Mouse (Mus musculus): Measurements from ENCODE around the gene Teddm1a.

Teddm1a gene

GRCm38 (mm10) chr1:153908208-153908607 lies 16.7 kb downstream of the Teddm1a start:
- no peak for DNase-seq

- no peak for DNase-seq
Measured at GRCm38 (mm10) chr1:153908741-153909140, 17.2 kb downstream of the Teddm1a start.

DNA sequence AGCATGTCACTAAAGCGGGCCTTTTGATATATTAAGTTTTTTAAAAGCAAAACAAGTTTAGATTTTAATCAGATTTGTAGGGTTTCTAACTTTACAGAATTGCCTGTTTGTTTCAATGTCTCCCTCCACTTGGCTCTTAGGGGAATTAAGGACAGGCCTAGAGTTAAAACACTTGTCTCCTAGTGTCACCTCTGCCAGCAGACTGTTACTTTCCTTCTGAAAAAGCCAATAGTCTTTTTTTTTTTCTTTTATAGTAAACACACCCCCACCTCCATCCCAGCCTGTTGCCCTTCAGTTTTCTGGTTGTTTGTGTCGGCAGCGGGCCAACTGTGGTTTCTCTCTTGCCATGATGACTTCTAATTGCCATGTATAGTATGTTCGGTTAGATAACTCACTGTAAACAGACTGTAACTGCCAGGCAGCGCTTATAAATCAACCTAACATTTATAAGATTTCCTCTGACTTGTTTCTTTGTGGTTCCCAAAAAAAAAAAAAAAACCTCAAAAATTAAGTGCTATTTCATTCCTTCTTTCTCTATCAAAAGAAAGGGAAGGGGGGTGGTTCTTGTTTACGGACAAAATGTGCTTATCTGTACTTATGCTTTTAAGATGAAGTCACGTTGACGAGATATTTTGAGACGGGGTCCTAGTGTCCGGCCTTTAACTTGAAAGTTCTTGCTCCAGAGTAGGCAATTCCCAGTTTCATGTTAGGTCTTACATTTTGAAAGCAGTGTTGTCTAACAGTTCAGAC lies 17.8 kb downstream of the Teddm1a start:
- DNase-seq, result no peak

- DNase-seq, result no peak
Measured at GRCm38 (mm10) chr1:153909963-153910291, 18.4 kb downstream of the Teddm1a start.

DNA sequence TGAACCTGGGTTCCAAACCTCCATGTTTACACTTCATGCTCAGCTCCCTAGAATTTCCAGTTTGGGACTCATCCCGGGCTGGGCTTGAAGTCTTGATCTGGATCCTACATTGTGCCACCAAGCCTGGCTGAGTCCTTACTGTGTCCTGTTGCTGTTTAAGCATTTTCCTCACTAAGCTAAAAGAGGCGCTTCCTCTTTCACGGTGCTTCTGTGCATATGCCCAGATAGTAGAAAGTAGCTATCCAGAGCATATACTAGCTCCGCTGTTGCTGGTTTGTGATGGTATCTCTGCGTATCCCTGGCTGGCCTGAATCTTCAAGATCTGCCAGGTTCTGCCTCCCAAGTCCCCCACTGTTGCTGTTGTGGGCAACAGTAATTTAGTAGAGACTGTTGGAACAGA lies 18.9 kb downstream of the Teddm1a start:
- no peak for DNase-seq

GRCm38 (mm10) chr1:153911276-153911795 lies 19.8 kb downstream of the Teddm1a start:
- DNase-seq, result no peak

- no peak for DNase-seq
Measured at GRCm38 (mm10) chr1:153913869-153914268, 22.3 kb downstream of the Teddm1a start.

DNA sequence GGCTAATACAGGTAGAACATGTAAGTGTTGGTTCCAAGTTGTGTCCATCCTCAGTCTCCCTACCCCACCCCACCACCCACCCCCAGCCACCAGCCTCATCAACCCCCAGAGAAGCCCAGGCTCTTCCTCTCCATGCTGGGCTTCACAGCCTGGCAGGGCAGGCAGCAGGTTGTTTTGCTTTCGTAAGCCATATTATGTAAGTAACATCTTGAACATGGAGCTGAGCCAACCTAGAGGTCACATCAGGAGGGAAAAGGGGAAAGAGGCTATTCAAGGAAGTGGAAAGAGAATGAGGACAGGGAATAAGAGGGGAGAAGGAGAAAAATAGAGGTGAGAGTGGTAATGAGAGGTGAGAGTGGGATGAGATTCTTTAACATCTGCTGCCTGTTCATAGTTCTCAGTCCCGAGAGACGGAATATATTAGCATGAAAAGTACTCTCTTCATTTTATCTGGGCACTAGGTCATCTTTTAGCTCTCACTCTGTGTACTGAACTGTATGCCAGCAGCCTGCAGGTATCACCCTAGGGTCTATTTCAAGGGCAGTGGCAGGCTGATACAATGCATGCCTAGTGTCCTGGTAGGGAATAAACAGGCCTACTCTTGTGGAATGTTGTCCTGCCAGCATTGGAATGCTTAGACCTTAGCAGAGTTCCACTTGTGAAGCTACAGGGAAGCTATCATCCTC lies 27.1 kb downstream of the Teddm1a start:
- DNase-seq, result no peak

DNA sequence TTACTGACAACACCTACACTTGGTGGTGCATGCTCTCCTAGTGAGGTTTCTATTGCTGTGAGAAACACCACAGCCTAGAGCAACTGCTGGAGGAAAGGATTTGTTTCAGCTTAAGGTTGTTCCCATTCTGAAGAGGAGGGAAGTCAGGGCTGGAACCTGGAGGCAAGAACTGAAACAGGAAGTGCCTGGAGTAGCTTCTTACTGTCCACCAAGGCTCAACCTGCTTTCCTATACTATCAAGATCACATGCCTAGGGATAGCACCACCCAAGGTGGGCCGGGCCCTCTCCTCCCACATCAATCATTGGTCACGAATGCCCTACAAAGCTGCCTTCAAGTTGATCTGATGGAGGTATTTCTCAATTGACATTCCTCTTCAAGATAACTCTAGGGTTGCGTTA lies 30.1 kb downstream of the Teddm1a start:
- no peak for DNase-seq

GRCm38 (mm10) chr1:153922571-153923021 lies 31.1 kb downstream of the Teddm1a start:
- no peak for DNase-seq

GRCm38 (mm10) chr1:153924395-153925385 lies 33.1 kb downstream of the Teddm1a start:
- no peak for DNase-seq

GRCm38 (mm10) chr1:153930431-153930830 lies 38.9 kb downstream of the Teddm1a start:
- no peak for DNase-seq

GRCm38 (mm10) chr1:153933772-153934171 lies 42.2 kb downstream of the Teddm1a start:
- no peak for DNase-seq

- DNase-seq, result no peak
Measured at GRCm38 (mm10) chr1:153935844-153936380, 44.4 kb downstream of the Teddm1a start.

- no peak for DNase-seq
Measured at GRCm38 (mm10) chr1:153937025-153937424, 45.5 kb downstream of the Teddm1a start.

DNA sequence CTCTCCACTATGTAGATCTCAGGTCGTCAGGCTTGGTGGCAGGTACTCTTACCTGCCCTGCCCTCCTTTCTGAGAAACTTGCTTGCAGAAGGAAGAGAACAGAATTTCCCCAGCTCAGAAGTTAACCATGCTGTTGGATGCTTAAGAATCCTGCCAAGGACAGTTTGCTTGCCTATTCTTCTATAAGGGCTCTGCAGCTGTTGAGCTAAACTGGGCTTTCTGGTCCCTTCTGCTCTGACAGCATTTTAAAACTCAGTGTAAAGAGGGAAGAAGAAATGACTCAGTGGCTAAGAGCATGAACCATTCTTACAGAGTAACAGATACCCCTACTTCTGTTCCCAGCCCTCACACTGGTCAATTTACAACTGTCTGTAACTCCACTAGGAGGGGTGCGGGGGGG lies 49.4 kb downstream of the Teddm1a start:
- DNase-seq, result no peak
